Mouse (Mus musculus) brain, embryonic 14.5 days (tissue): ENCODE results near the gene Kcnq4.

Source experiments
- CTCF ChIP-seq: fragments of 200-500 bp; IDR thresholded peaks from 2 replicates; pipeline ENCODE4 v1.5.1; 2012; ENCODE audit warnings: inconsistent platforms, mild to moderate bottlenecking, moderate library complexity, borderline replicate concordance; ENCODE audit not compliant: insufficient read depth, insufficient read length; ENCODE audit errors: extremely low read depth
- POLR2A ChIP-seq: fragments of 200-500 bp; IDR thresholded peaks from 2 replicates; pipeline ENCODE4 v1.6.1; 2012; ENCODE audit warnings: mild to moderate bottlenecking, inconsistent platforms, borderline replicate concordance; ENCODE audit not compliant: poor library complexity, insufficient read depth, insufficient read length, severe bottlenecking; ENCODE audit errors: extremely low read depth

GRCm38 (mm10) chr4:120792918-120793317, 44.5 kb upstream of the Kcnq4 start:
- TF ChIP-seq CTCF (no peak), POLR2A (no peak)
